Mouse (Mus musculus) kidney, postnatal 14 days (tissue): ENCODE results near the gene Aldh8a1.
A peak's percentile ranks its signal among the peaks of the same experiment; 100 is the strongest.
"Not testable (repeated sequence)": the region's sequence is repeated elsewhere in the genome, so short reads cannot be mapped to it uniquely, and the experiment has no call there.

ENCODE experiments used
- DNase-seq: peaks from one replicate; pipeline ENCODE4 v3.0.0; 2022; ENCODE audit warnings: mixed read lengths

Aldh8a1 gene

GRCm38 (mm10) chr10:21372271-21372670 lies 4.8 kb upstream of the Aldh8a1 start:
- DNase-seq: no peak

- peak; percentile 55 for DNase-seq
Observed at GRCm38 (mm10) chr10:21378196-21378944, 1.3 kb downstream of the Aldh8a1 start.

GRCm38 (mm10) chr10:21382914-21383313 lies 5.8 kb downstream of the Aldh8a1 start:
- peak; percentile 67 for DNase-seq

- no peak for DNase-seq
Observed at GRCm38 (mm10) chr10:21385111-21385663, 8.1 kb downstream of the Aldh8a1 start.

- DNase-seq: no peak
Observed at GRCm38 (mm10) chr10:21389075-21389474, 12.0 kb downstream of the Aldh8a1 start.

- no peak for DNase-seq
Observed at GRCm38 (mm10) chr10:21390440-21390839, 13.3 kb downstream of the Aldh8a1 start.

- no peak for DNase-seq
Observed at GRCm38 (mm10) chr10:21391286-21391685, 14.2 kb downstream of the Aldh8a1 start.

- no peak for DNase-seq
Observed at GRCm38 (mm10) chr10:21393390-21393789, 16.3 kb downstream of the Aldh8a1 start.

- DNase-seq: no peak
Observed at GRCm38 (mm10) chr10:21395426-21396139, 18.5 kb downstream of the Aldh8a1 start.

- DNase-seq: not testable (repeated sequence)
Observed at GRCm38 (mm10) chr10:21398873-21399425, 21.9 kb downstream of the Aldh8a1 start.

GRCm38 (mm10) chr10:21399622-21400021 lies 22.5 kb downstream of the Aldh8a1 start:
- DNase-seq: no peak

GRCm38 (mm10) chr10:21400031-21400430 lies 22.9 kb downstream of the Aldh8a1 start:
- DNase-seq: peak; percentile 45

- DNase-seq: no peak
Observed at GRCm38 (mm10) chr10:21400453-21400852, 23.4 kb downstream of the Aldh8a1 start.

- no peak for DNase-seq
Observed at GRCm38 (mm10) chr10:21401259-21401658, 24.2 kb downstream of the Aldh8a1 start.

GRCm38 (mm10) chr10:21404822-21405221 lies 27.7 kb downstream of the Aldh8a1 start:
- no peak for DNase-seq

- DNase-seq: no peak
Observed at GRCm38 (mm10) chr10:21405707-21406534, 28.8 kb downstream of the Aldh8a1 start.

- DNase-seq: no peak
Observed at GRCm38 (mm10) chr10:21410711-21411110, 33.6 kb downstream of the Aldh8a1 start.

- no peak for DNase-seq
Observed at GRCm38 (mm10) chr10:21411621-21412205, 34.6 kb downstream of the Aldh8a1 start.

GRCm38 (mm10) chr10:21415031-21415430 lies 37.9 kb downstream of the Aldh8a1 start:
- no peak for DNase-seq

- DNase-seq: no peak
Observed at GRCm38 (mm10) chr10:21416184-21416583, 39.1 kb downstream of the Aldh8a1 start.

GRCm38 (mm10) chr10:21419188-21419587 lies 42.1 kb downstream of the Aldh8a1 start:
- no peak for DNase-seq
